Comparison of ENCODE assay signal across 13 mouse cellular contexts in the genomic region with DNA sequence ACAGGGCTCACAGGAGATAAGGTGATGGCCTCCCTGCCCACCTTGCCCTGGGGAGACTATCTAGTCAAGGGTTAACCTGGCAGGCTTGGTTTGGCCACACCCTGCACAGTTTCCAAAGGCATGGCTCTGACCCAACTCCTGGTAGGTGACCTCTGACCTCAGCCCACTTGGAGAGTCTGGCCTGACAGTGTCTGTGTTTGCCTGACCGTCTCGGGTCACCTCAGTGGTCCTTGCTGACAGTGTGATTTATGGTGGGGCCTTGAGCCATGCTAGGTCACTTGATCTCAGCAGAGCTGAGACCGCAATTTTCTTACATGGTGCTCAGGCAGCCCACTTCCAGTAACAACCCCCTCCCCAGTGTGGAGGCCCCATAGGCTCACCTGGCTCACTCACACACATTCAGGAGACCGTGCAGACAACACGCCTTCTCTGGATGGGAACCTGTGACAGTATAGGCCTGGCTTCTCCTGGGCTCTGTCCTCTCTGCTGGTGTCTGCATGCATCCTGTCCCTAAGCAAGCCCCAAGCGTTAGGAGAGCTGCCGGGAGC.
DNase-seq lines count a peak whose midpoint lies in the region; ATAC-seq and TF ChIP-seq lines count a peak whose summit lies in the region.
"Had no signal": no experiment of that assay in that cellular context is flagged by ENCODE, and none has a peak within 500 bp of the region (broad histone marks: within the 10 kb centered on the region; RNA-seq: fewer than 3 reads in every experiment).

No protein-coding gene starts in this region.

- no peak overlapping the region for H3K4me2 ChIP-seq in lung, postnatal 0 days (replicated peaks; ENCODE audit: low read depth, low read length)
- H3K4me2 ChIP-seq: hindbrain, embryonic 15.5 days; liver, embryonic 15.5 days; midbrain, embryonic 15.5 days had no signal

- H3K27me3 ChIP-seq in lung, postnatal 0 days (replicated peaks; ENCODE audit: insufficient read depth, low read length) = no peaks in the 10 kb centered on the region
- H3K27me3 ChIP-seq: hindbrain, embryonic 15.5 days; midbrain, embryonic 15.5 days had no signal

- peak; percentile 24 for DNase-seq in gastrocnemius, adult 2 months
- DNase-seq in gastrocnemius, postnatal 36 days = no peak
- no peak for DNase-seq in lung, postnatal 0 days (ENCODE audit: low spot score)
- no peak for DNase-seq in lung, adult 2 months
- DNase-seq in kidney, postnatal 14 days = peak; percentile 52
- DNase-seq in yolk sac, embryonic 10.5 days (ENCODE audit: low spot score) = peak; percentile 89
- no peak for DNase-seq in thymus, adult 18-20 months
- DNase-seq: gastrocnemius, postnatal 14 days; thymus, postnatal 36 days had no signal

- H3K9ac ChIP-seq in lung, postnatal 0 days (replicated peaks; ENCODE audit: low read depth) = no peak overlapping the region
- H3K9ac ChIP-seq: hindbrain, embryonic 15.5 days; liver, embryonic 15.5 days; midbrain, embryonic 15.5 days had no signal

- ATAC-seq in lung, postnatal 0 days = no peak
- no peak for ATAC-seq in frontal cortex, adult (ENCODE audit: low TSS enrichment)
- ATAC-seq: midbrain, embryonic 15.5 days had no signal

- H3K36me3 ChIP-seq in lung, postnatal 0 days (ENCODE audit: insufficient read depth, low read length) = no peaks in the 10 kb centered on the region
- H3K36me3 ChIP-seq: hindbrain, embryonic 15.5 days; liver, embryonic 15.5 days; midbrain, embryonic 15.5 days had no signal

- intact Hi-C loops in gastrocnemius, adult 2 months (cut with DNase I) = loop anchor here (2.0 to 5.0 kb wide), 3 partner anchors 114 to 144 kb away; a partner anchor contains a TSS
- intact Hi-C loops in gastrocnemius, postnatal 36 days (cut with DNase I) = loop anchor here (1.0 to 5.0 kb wide), 3 partner anchors 114 to 644 kb away; no protein-coding TSS in a partner anchor

- H3K9me3 ChIP-seq in lung, postnatal 0 days (ENCODE audit: low read length) = no peaks in the 10 kb centered on the region
- H3K9me3 ChIP-seq: hindbrain, embryonic 15.5 days; liver, embryonic 15.5 days; midbrain, embryonic 15.5 days had no signal

- 0 out of 2 replicates have a peak, but pooled peaks cover 5% of the 10 kb centered on the region for H3K4me1 ChIP-seq in lung, postnatal 0 days (ENCODE audit: insufficient read depth, low read depth, low read length)
- H3K4me1 ChIP-seq in lung, adult 2 months (ENCODE audit: control insufficient read depth, insufficient read depth, low read length) = peaks cover 5% of the 10 kb centered on the region; the same call in 1 of the 2 replicates

- TF ChIP-seq CTCF in gastrocnemius, adult 2 months (IDR thresholded peaks at IDR 0.05) = no peak
- no peak for TF ChIP-seq CTCF in lung, postnatal 0 days (IDR thresholded peaks at IDR 0.05)
- no peak for TF ChIP-seq CTCF in lung, adult 2 months (IDR thresholded peaks at IDR 0.05; ENCODE audit: insufficient read depth, low read length)

- no peak overlapping the region for H3K4me3 ChIP-seq in gastrocnemius, adult 2 months
- no peak overlapping the region for H3K4me3 ChIP-seq in lung, postnatal 0 days (ENCODE audit: low read depth, low read length)
- no peak overlapping the region for H3K4me3 ChIP-seq in lung, adult 2 months (replicated peaks; ENCODE audit: extremely low read depth, low read depth, low read length)
- H3K4me3 ChIP-seq: hindbrain, embryonic 15.5 days; liver, embryonic 15.5 days; midbrain, embryonic 15.5 days had no signal

- peak overlapping the region; percentile 86 for H3K27ac ChIP-seq in gastrocnemius, adult 2 months
- H3K27ac ChIP-seq in lung, postnatal 0 days (ENCODE audit: low read length) = peak overlapping the region; percentile 75; the same call in 1 of the 2 replicates
- H3K27ac ChIP-seq: hindbrain, embryonic 15.5 days; liver, embryonic 15.5 days; midbrain, embryonic 15.5 days had no signal

- 63% methylated on average over 7 of the region's 7 CpGs for WGBS in lung, postnatal 0 days
- 69% methylated on average over 7 of the region's 7 CpGs for WGBS in lung, adult 2 months

- no peak for TF ChIP-seq POLR2A in lung, adult 2 months (IDR thresholded peaks at IDR 0.05; ENCODE audit: borderline replicate concordance, extremely low read depth, low read depth, low read length)

- no peak for TF ChIP-seq EP300 in lung, postnatal 0 days (IDR thresholded peaks at IDR 0.05)

Comparison
In these comparisons a context has a peak if more than half of its experiments do, and no peak if none do; other contexts are left out.
1. DNase-seq: peak in gastrocnemius, adult 2 months (single experiment), kidney, postnatal 14 days (single experiment) and yolk sac, embryonic 10.5 days (single experiment); none in gastrocnemius, postnatal 36 days (0 of 2), lung, postnatal 0 days (single experiment), lung, adult 2 months (single experiment) and thymus, adult 18-20 months (0 of 2).